Mouse (Mus musculus): ENCODE results near the gene P2rx7. TPM values are rescaled to one million over a fixed set of nuclear protein-coding genes. Genes with fewer than 3 reads are reported as not detected.

Gene P2rx7
- polyA plus RNA-seq, 1 experiment: 53.2 TPM

GRCm38 (mm10) chr5:122700109-122700836 lies 56.6 kb downstream of the P2rx7 start:
- 57% methylated on average over 12 of the region's 12 CpGs for WGBS
- no peak for DNase-seq
- H3K4me1 ChIP-seq (ENCODE audit: control insufficient read depth, insufficient read depth, low read length): peaks cover 23% of the 10 kb centered on the region
- H3K4me3 ChIP-seq (replicated peaks; ENCODE audit: extremely low read depth, low read depth, low read length): no peak overlapping the region
- no peak for TF ChIP-seq POLR2A (IDR thresholded peaks at IDR 0.05; ENCODE audit: borderline replicate concordance, extremely low read depth, low read depth, low read length)
- no peak for TF ChIP-seq CTCF (IDR thresholded peaks at IDR 0.05; ENCODE audit: insufficient read depth, low read length)

GRCm38 (mm10) chr5:122700837-122701212 lies 57.1 kb downstream of the P2rx7 start:
- WGBS: 27% methylated on average over 5 of the region's 5 CpGs
- peaks cover 23% of the 10 kb centered on the region for H3K4me1 ChIP-seq (ENCODE audit: control insufficient read depth, insufficient read depth, low read length)

GRCm38 (mm10) chr5:122702156-122702555 lies 58.4 kb downstream of the P2rx7 start:
- no peak overlapping the region for H3K4me3 ChIP-seq (replicated peaks; ENCODE audit: extremely low read depth, low read depth, low read length)
- peaks cover 17% of the 10 kb centered on the region for H3K4me1 ChIP-seq (ENCODE audit: control insufficient read depth, insufficient read depth, low read length)
- DNase-seq: no peak
- 48% methylated on average over 6 of the region's 6 CpGs for WGBS
- TF ChIP-seq CTCF (IDR thresholded peaks at IDR 0.05; ENCODE audit: insufficient read depth, low read length) (no peak), POLR2A (IDR thresholded peaks at IDR 0.05; ENCODE audit: borderline replicate concordance, extremely low read depth, low read depth, low read length) (no peak)

More at GRCm38 (mm10) chr5:122700837-122701212, 57.1 kb downstream of the P2rx7 start:
- TF ChIP-seq POLR2A (IDR thresholded peaks at IDR 0.05; ENCODE audit: borderline replicate concordance, extremely low read depth, low read depth, low read length) (no peak), CTCF (IDR thresholded peaks at IDR 0.05; ENCODE audit: insufficient read depth, low read length) (no peak)
- DNase-seq: no peak
- no peak overlapping the region for H3K4me3 ChIP-seq (replicated peaks; ENCODE audit: extremely low read depth, low read depth, low read length)

GRCm38 (mm10) chr5:122703574-122703973 lies 59.9 kb downstream of the P2rx7 start:
- Histone ChIP-seq H3K4me3 (replicated peaks; ENCODE audit: extremely low read depth, low read depth, low read length) (no peak overlapping the region), H3K4me1 (ENCODE audit: control insufficient read depth, insufficient read depth, low read length) (peaks cover 19% of the 10 kb centered on the region)
- DNase-seq: no peak
- 92% methylated on average over 2 of the region's 2 CpGs for WGBS
- TF ChIP-seq POLR2A (IDR thresholded peaks at IDR 0.05; ENCODE audit: borderline replicate concordance, extremely low read depth, low read depth, low read length): no peak
- no peak for TF ChIP-seq CTCF (IDR thresholded peaks at IDR 0.05; ENCODE audit: insufficient read depth, low read length)

- TF ChIP-seq CTCF (IDR thresholded peaks at IDR 0.05; ENCODE audit: insufficient read depth, low read length): no peak
- TF ChIP-seq POLR2A (IDR thresholded peaks at IDR 0.05; ENCODE audit: borderline replicate concordance, extremely low read depth, low read depth, low read length): no peak
- no peak overlapping the region for H3K4me3 ChIP-seq (replicated peaks; ENCODE audit: extremely low read depth, low read depth, low read length)
- 66% methylated on average over 4 of the region's 4 CpGs for WGBS
- H3K4me1 ChIP-seq (ENCODE audit: control insufficient read depth, insufficient read depth, low read length): peaks cover 11% of the 10 kb centered on the region
- DNase-seq: no peak
Observed at GRCm38 (mm10) chr5:122704571-122704970, 60.9 kb downstream of the P2rx7 start.

- 80% methylated on average over 3 of the region's 3 CpGs for WGBS
- H3K4me1 ChIP-seq (ENCODE audit: control insufficient read depth, insufficient read depth, low read length): peaks cover 10% of the 10 kb centered on the region
- no peak for TF ChIP-seq CTCF (IDR thresholded peaks at IDR 0.05; ENCODE audit: insufficient read depth, low read length)
- no peak for DNase-seq
- no peak overlapping the region for H3K4me3 ChIP-seq (replicated peaks; ENCODE audit: extremely low read depth, low read depth, low read length)
Observed at GRCm38 (mm10) chr5:122705174-122705573, 61.5 kb downstream of the P2rx7 start.

- Histone ChIP-seq H3K4me3 (replicated peaks; ENCODE audit: extremely low read depth, low read depth, low read length) (peak overlapping the region; percentile 92), H3K4me1 (ENCODE audit: control insufficient read depth, insufficient read depth, low read length) (peaks cover 4% of the 10 kb centered on the region; the same call in 1 of the 2 replicates)
- TF ChIP-seq CTCF (IDR thresholded peaks at IDR 0.05; ENCODE audit: insufficient read depth, low read length): no peak
- no peak for TF ChIP-seq POLR2A (IDR thresholded peaks at IDR 0.05; ENCODE audit: borderline replicate concordance, extremely low read depth, low read depth, low read length)
- no peak for DNase-seq
- WGBS: 49% methylated on average over 5 of the region's 5 CpGs
Observed at GRCm38 (mm10) chr5:122706917-122707275, 63.2 kb downstream of the P2rx7 start.

GRCm38 (mm10) chr5:122707276-122708181 lies 63.8 kb downstream of the P2rx7 start, which contains the start of gene P2rx4:
TSS of gene P2rx4 (plus strand) at chr5:122707544.
- TF ChIP-seq CTCF (IDR thresholded peaks at IDR 0.05; ENCODE audit: insufficient read depth, low read length) (no peak), POLR2A (IDR thresholded peaks at IDR 0.05; ENCODE audit: borderline replicate concordance, extremely low read depth, low read depth, low read length) (peak; percentile 63; the same call in 1 of the 2 replicates)
- peak within 1 kb of the TSS; percentile 92 for H3K4me3 ChIP-seq (replicated peaks; ENCODE audit: extremely low read depth, low read depth, low read length)
- H3K4me1 ChIP-seq (ENCODE audit: control insufficient read depth, insufficient read depth, low read length): peaks cover 4% of the 10 kb centered on the region; the same call in 1 of the 2 replicates
- WGBS: under 1% methylated on average over 66 of the region's 66 CpGs
- DNase-seq: peak; percentile 84

GRCm38 (mm10) chr5:122708819-122709218 lies 65.1 kb downstream of the P2rx7 start:
- no peak overlapping the region for H3K4me3 ChIP-seq (replicated peaks; ENCODE audit: extremely low read depth, low read depth, low read length)
- WGBS: 85% methylated on average over 6 of the region's 6 CpGs
- peaks cover 4% of the 10 kb centered on the region; the same call in 1 of the 2 replicates for H3K4me1 ChIP-seq (ENCODE audit: control insufficient read depth, insufficient read depth, low read length)
- DNase-seq: no peak
- TF ChIP-seq POLR2A (IDR thresholded peaks at IDR 0.05; ENCODE audit: borderline replicate concordance, extremely low read depth, low read depth, low read length) (no peak), CTCF (IDR thresholded peaks at IDR 0.05; ENCODE audit: insufficient read depth, low read length) (no peak)
